Mouse (Mus musculus) heart, postnatal 25 days (tissue): ENCODE results near the gene Scamp1. TPM values are rescaled to one million over a fixed set of nuclear protein-coding genes. Genes with fewer than 3 reads are reported as not detected.

Experiments
- DNase-seq: peaks from one replicate; pipeline ENCODE4 v3.0.0; 2022; ENCODE audit warnings: low spot score
- intact Hi-C: fragments of 180-260 bp; cut with DNase I; formaldehyde crosslinking; loops from one replicate; pipeline ENCODE4 v1.15.1; 2025
- total RNA-seq, 2 experiments: library from RNA; stranded (reverse); gene quantifications; 2 replicates each; pipeline ENCODE4 v1.2.3; 2021

Scamp1 gene
- total RNA-seq, 2 experiments from 2014 or later = 27.3 to 34.0 TPM

DNA sequence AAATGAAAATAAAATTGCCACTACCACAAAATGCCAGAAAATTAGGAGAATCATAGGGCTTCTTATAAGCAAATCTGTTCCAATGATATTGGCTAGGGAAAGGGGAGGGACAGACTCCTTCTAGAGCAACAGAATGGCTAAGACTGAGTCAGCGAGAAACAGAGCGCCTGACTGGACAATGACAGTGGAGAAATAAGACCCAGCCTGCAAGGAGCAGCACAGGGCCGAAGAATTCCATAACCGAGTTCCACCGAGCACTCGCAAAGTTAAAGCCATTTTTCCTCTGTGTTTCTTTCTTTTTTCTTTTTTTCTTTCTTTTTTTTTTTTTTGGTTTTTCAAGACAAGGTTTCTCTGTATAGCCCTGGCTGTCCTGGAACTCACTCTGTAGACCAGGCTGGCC is 45.5 kb downstream of the Scamp1 start:
- intact Hi-C loops = no loop called here
- DNase-seq = no peak

DNA sequence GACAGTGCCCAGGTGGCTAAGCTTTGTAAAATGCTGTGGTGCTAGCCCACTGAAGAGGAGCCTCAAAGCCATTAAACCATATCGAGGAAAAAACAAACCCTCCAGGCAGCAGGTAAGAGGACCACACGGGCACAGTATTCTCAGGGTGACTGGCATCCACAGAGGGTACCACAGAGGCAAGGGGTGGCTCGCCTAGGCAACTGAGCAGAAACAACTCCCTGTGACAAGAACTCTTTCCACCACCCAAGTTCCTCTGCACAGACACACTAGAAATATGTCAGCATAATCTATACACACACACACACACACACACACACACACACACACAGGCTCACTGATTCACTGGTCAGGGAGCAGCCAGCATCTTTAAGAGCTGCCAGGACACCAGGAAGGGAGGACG is 46.2 kb downstream of the Scamp1 start:
- no peak for DNase-seq
- intact Hi-C loops = no loop called here

DNA sequence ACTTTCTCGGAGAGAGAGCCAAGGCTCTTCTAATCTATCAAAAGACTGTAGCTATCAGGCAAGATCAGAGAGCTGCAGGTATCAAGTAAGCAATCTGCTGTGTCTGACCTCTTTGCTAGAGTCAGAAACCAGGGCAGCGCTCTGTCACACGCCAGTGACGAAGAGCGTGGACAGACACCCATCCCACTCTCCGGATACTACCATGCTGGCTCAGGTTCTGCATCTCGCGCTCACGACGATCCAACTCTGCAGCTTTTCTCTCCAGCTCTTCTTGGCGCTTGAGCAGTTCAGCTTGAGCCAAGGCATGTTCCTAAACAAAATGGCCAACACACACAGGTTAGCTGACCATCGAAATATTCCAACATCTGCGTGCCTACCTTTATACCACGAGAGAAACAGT is 53.8 kb downstream of the Scamp1 start:
- no peak for DNase-seq
- intact Hi-C loops = no loop called here

DNA sequence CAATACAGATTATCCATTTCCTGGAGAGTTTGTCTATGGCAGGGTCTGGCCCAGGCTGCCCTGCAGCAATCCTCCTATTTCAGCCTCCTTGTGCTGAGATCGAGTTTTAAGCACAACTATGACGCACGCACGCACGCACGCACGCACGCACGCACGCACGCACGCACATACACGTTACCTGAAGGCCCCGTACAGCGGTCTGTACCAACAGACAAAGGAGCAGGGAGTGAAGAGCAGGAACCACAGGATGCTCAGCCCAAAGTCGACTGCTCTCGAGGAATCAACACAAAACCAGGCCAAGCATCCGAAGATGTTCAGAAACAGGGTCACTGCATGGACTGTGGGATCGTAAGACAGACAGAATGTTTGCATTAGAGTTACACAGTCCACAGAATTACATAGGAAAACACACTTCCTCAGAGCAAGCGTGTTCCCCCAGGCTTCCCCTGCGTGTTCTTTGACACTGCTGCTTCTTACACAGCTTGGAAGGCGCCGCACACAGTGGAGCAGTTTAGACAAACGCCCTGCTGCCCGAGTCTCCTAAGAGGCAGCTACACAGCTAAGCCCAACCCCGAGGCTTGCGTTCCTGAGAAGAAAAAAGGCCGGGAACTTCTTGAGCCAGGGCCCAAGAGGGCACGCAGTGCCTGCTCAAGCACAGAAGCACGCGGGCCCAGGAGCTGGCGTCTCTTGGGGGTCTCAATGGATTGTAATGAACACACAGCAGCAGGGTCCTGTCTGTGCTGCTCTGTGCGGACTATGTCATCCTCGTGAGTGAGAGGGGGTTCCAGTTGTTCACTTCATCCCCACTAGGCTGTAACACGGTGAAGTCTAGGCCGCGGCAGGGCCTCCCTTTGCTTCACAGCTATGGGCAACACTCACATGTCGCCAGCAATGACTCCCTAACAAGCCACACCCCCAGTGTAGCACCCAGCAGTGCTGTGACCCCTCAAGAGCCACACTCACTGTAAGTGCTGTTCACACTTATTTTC is 60.6 kb downstream of the Scamp1 start:
- intact Hi-C loops = no loop called here

DNA sequence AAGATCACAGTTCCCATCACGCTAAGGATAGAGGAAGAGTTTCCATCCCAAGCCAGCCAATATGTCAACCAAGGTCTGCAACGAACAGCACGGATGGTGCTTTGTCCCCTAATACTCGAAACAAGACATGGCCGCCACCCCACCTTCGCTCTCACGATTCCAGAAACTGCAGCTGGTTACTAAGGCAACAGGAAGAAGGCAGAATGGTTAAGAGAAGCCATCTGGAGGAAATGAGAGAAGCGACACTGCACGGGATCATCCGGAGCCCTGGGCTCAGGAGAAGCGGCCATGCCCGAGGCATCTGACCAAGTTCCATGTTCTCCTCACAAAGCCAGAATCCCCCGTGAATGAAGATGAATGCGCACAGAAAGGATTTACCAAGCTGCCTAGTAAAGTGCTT is 62.0 kb downstream of the Scamp1 start:
- intact Hi-C loops = no loop called here
- no peak for DNase-seq

More for the DNA sequence above, 60.6 kb downstream of the Scamp1 start:
- DNase-seq = no peak

DNA sequence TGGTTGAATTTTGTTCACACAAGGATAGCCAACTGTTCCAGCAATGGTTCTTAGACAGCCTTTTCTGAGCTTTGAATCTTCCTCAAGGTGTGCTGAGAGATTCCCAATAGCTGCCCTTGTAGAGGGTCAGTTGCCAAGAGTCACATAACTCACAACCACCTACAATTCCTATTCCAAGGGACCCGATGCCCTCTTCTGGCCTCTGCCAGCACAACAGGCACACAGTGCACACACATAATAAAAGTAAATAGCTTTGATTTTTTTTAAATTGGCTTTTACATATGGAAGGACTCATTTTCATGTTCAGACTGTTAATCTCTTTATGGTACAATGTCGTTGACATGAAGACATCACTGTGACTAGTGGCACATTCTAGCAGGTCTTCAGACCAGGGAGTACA is 72.9 kb downstream of the Scamp1 start:
- intact Hi-C loops = no loop called here
- no peak for DNase-seq

DNA sequence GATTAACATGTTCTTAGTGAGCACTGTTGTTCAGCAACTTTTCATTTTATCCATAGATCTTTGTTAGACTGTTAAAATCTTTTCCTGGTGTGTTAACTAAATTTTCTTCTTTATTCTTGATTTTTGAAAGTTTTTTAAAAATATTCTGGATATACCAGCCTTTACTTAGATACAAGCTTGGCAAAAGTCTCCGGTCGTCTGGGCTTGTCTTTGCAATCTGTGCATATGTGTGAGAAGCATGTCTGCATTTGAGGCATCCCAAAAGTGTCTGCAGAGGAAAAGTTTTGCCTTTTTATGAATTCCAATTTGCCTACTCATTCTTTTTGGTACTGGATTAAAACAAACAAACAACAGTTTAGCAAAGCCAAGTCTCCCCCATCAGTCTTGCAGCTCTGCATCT is 73.5 kb downstream of the Scamp1 start:
- intact Hi-C loops = no loop called here
- DNase-seq = no peak

DNA sequence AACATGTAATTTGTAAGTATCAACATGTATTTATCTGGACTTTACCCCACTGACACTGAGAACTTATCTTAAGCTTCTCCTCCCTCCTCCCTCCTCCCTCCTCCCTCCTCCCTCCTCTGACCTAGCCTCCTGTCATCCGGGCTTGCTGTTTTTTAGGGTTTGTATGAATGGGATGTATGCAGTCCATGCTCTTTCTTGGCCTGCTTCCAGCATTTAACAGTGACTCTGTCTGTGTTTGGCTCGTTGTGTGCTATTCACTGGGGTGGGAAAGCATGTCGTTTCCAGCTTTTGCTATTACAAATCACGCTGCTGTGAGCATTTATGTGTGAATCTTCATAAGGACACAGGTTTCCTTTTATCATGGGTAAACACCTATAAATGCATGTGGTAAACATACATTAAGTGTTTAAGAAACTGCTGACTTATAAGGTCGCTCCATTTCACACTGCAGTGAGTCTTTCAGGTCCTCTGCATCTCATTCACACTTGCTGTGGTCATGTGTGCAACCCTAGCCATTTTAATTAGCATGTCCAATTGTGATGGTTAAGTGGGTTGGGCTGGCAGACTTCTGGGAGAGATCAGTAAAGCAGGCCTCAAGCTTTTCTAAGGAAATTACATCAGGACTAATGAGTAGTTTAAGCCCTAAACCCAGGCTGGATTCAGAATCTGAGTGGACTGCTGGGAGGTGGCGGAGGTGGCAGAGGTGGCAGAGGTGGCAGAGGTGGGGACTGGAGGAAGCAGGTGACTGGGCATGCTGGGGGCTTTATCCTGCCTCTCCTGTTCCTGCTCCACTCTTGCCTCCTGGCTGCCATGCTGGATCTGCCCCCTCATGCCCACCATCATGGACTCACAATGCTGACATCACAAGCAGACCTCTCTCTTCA is 74.2 kb downstream of the Scamp1 start:
- intact Hi-C loops = no loop called here
- no peak for DNase-seq

DNA sequence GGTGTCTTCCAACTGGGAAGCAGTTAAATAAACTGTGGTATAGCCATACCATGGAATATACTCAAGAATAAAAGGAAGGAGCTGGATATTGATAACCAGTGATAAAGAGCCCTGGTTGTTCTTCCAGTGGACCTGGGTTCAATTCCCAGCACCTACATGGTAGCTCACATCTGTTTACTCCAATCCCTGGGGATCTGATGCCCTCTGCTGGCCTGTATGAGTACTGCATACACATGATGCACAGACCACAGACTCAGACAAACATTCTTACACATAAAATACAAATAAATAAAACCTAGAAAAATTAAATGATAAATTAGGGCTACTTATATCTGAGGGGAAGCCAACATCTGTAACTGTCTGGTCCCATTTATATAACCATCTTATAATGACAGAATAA is 76.8 kb downstream of the Scamp1 start:
- no peak for DNase-seq
- intact Hi-C loops = loop anchor here (5.0 to 10.0 kb wide), 2 partner anchors 67 to 354 kb away; no protein-coding TSS in a partner anchor

DNA sequence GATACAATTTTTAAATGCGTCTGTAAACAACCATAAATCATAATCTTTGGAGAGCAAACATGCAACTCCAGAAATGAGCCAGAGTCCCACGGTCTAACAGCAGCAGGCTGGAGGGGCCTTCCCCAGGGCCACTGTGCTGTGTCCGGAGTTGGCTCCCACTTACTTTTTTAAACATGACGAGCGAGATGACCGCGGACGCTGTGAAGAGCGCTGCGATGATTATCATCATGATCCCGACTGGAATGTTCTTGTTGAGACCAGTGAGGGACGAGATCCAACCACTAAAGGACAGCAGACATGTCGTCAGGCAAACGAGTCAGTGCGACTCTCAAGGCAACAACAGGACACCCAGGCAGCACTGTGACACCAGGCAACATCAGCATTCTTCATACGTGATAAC is 77.7 kb downstream of the Scamp1 start:
- no peak for DNase-seq
- intact Hi-C loops = loop anchor here (5.0 to 10.0 kb wide), 2 partner anchors 66 to 353 kb away; no protein-coding TSS in a partner anchor

DNA sequence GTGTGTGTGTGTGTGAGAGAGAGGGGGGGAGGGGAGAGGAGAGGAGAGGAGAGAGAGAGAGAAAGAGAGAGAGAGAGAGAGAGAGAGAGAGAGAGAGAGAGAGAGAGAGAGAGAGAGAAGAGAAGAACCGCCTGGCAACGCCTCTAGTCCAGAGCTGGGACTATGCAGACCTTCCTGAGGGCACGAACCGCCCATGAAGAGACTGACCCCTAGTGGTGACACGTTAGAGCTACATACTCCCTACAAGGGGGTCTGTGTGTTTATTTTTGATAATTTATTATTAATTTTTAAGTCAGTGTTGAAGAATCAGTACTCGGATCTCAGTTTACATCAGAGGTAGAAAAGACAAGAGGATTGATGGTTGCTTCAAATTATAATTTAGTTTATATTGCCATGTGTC is 80.4 kb downstream of the Scamp1 start:
- intact Hi-C loops = loop anchor here (5.0 to 10.0 kb wide), 2 partner anchors 63 to 350 kb away; no protein-coding TSS in a partner anchor
- DNase-seq = no peak

DNA sequence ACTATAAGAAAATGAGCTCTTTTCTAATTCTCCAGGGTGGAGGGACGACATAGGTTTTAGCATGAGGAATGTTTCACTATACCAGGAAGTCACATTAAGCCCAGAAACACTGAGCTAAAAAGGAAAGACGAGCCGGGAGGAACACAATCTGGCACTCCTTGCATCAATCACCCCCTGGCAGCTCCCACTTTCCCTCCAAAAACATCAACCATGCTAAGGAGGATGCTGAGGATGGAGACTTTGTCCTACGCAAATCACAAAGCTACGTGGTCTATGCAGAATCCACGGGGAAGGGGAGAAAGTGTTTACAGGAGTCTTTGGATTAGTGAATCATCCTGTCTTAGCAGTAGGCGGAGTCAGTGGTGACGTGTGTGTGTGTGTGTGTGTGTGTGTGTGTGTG is 85.8 kb downstream of the Scamp1 start:
- DNase-seq = no peak
- intact Hi-C loops = loop anchor here (5.0 to 10.0 kb wide), 2 partner anchors 128 to 345 kb away; no protein-coding TSS in a partner anchor

DNA sequence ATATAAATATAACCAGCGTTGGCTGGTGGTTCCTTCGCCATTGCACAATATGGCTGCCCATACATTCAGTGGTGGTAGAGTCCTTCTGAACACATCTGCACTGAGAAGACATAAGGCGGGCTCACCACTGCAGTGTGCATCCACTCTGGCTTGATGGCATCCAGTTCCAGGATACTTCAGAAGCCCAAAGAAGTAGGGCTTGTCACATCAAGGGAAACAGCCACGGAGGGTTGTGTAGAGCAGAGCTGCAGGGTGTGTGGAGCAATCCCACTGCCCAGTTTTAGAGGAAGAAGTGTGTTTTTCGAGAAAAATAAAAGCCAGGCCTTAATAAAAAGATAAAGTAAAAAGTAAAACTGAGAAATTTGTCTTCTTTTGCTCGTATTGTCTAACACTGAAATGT is 87.0 kb downstream of the Scamp1 start:
- no peak for DNase-seq
- intact Hi-C loops = no loop called here

DNA sequence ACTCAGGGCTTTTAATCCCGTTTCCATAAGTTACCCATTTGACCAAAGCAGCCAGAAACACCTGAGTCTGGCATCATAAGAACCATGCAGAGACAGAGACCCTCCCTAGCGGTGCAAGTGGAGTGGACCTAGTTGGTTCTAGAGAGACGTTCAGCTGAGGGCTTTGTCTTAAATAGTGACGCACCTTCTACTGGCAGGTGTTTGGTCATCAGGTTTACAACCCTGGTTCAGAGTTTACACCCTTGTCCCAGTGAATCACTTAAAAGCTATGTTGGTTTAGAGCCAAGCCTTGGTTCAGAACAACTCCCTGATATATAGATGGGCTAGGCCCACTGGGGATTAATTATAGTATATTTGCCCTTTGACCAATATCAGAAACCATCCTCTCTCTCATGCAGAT is 92.4 kb downstream of the Scamp1 start:
- no peak for DNase-seq
- intact Hi-C loops = no loop called here

DNA sequence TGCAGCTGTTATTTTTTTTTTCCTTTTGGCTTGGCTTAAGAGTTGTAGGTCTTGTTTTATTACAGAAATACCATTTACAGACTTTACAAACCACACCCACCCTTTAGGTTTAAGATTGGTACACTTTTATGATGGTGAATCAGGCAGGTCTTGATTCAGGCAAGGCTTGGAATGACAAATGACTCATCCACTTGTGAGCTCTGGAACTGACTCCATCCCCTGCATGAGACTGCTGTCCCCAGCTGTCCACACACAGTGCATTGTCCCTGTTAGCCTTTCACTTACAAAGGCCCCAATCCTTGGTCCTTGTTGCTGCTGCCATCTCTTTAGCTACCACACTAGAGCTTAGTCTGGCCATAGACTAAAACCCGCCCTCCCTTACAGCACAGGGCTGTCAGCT is 95.3 kb downstream of the Scamp1 start:
- no peak for DNase-seq
- intact Hi-C loops = no loop called here

DNA sequence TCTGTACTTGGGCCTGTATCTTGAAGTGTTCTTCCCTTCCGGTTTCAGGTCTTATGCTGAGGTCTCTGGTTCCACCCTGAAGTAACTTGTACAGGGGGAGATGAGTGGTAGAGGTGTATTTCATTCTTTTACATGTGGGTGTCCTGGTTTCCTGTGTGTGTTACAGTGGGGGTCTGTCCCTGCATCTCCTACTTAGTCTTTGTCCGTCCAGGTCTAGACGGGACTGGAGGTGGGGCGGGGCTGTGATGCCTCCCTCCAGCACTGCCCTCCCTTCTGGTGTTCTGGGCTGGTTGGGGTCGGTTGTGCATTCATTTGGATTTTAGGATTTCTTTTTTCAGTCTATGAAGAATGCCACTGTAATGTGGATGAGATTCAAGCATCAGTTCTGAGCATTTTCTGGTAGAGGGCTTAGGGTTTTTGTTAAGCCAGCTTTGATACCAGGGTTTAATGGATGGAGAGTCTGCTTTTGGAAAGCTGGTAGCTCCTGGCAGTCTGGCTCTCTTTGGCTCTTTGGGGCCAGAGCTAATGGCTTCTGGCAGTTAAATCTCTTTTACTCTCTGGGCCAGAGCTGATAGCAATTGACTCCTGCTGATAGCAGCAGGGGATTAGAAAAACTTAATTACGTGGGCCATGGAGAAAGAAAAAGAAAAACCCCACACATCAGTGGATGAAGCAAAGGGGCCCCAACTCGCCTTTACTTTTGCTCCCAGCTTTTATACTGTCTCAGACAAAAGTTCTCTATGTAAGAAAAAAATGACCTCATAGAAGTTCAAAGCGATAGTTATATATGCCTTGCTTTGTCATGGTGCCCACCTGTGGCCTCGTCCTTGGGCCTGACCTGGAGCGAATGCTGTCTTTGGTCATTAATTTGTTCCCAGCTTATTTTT is 97.2 kb downstream of the Scamp1 start:
- intact Hi-C loops = no loop called here
- no peak for DNase-seq

DNA sequence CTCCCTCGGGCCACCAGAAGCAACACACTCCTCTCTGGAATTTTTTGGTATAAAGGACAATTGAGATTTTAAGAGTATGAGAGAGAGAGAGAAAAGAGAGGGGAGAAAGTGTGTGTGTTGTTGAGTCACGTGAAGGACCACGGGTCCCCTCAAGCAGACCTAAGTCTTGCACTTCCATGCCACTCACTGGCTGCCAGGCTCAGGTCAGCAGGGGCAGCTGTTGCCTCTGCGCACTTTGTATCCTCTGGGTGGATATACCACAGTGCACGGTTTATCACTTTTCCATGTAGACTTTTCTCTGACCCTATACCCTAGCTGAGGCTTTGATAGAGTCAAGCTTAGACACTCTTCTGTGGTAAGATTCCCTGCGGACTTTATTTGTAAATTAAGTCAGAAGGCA is 100.0 kb downstream of the Scamp1 start:
- no peak for DNase-seq
- intact Hi-C loops = no loop called here

DNA sequence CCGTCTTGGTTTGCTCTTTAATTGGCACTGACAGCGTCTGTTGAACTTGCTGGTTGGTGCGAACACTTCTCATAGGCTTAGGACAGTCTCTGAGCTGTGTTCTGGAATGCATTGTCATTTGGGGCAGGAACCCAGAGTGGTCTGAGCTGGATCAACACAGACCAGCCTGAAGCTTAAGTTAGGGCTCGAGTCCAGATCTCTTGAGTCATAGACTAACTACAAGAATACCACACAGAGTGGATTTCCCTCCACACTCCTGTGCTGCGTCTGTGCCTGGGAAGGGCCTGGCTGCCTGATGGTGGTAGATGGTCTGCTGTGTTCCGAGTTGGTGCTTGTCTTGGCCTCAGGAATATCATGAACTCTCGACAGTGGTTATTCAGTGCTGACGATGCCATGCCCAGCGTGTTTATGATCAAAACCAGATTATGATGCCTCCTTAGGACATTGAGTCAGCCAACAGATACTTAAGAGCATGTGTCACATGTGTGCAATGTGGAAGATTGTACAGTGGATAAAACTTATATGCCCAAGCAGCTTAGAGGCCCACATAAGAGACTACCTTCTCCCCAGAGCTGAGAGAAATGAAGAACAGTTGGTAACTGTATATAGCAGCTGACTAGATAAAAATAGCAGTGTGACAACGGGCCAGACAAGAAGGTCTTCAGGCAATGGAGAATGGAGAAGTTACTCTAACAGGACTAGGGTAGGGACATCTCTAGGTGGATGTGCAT is 100.8 kb downstream of the Scamp1 start:
- intact Hi-C loops = no loop called here
- no peak for DNase-seq
